Mouse (Mus musculus) C2C12 (cell line): ENCODE results near the gene Tcp11l2. TPM values are rescaled to one million over a fixed set of nuclear protein-coding genes. Genes with fewer than 3 reads are reported as not detected.

Experiments used
- H3K27me3 ChIP-seq: one replicate; pipeline ENCODE4 v1.6.1; 2011; ENCODE audit not compliant: control insufficient read depth, insufficient read depth, insufficient read length
- H3K36me3 ChIP-seq: one replicate; pipeline ENCODE4 v1.6.1; 2011; ENCODE audit not compliant: control insufficient read depth, insufficient read depth
- H3K4me3 ChIP-seq: one replicate; pipeline ENCODE4 v1.5.1; 2011; ENCODE audit warnings: mild to moderate bottlenecking, control low read depth; ENCODE audit not compliant: poor library complexity, insufficient read depth, severe bottlenecking
- H3K79me2 ChIP-seq: one replicate; pipeline ENCODE4 v1.6.1; 2011; ENCODE audit not compliant: control insufficient read depth, insufficient read depth
- H3K79me3 ChIP-seq: one replicate; pipeline ENCODE4 v1.6.1; 2011; ENCODE audit warnings: low read depth, control low read depth
- H3ac ChIP-seq: one replicate; pipeline ENCODE3; 2011; ENCODE audit warnings: low read depth; ENCODE audit not compliant: control insufficient read depth, insufficient read length
- CEBPB ChIP-seq: IDR thresholded peaks from one replicate; pipeline ENCODE4 v1.6.1; 2011; ENCODE audit warnings: low read depth, mild to moderate bottlenecking, control low read depth, moderate library complexity
- CTCF ChIP-seq: IDR thresholded peaks from one replicate; pipeline ENCODE4 v1.5.1; 2011; ENCODE audit not compliant: control insufficient read depth, insufficient read depth, insufficient read length
- FOSL1 ChIP-seq: IDR thresholded peaks from one replicate; pipeline ENCODE4 v1.8.0; 2011; ENCODE audit warnings: mild to moderate bottlenecking, low read length; ENCODE audit not compliant: poor library complexity, insufficient read depth, severe bottlenecking
- MAX ChIP-seq: IDR thresholded peaks from one replicate; pipeline ENCODE4 v1.6.1; 2011; ENCODE audit warnings: mild to moderate bottlenecking, control low read depth
- MYOD1 ChIP-seq: IDR thresholded peaks from one replicate; pipeline ENCODE4 v1.6.1; 2011; ENCODE audit warnings: low read depth; ENCODE audit not compliant: control insufficient read depth, insufficient read length
- MYOG ChIP-seq: IDR thresholded peaks from one replicate; pipeline ENCODE4 v1.6.1; 2011; ENCODE audit not compliant: control insufficient read depth, insufficient read length; ENCODE audit errors: extremely low read depth
- USF1 ChIP-seq: IDR thresholded peaks from one replicate; pipeline ENCODE4 v1.6.1; 2011; ENCODE audit warnings: low read depth, mild to moderate bottlenecking, control low read depth, moderate library complexity
- polyA plus RNA-seq: library from polyadenylated mRNA; unstranded; fragments of >200 nt; fragmentation: generic; extraction: Trizol; gene quantifications from one replicate; pipeline ENCODE4 v1.2.1, GENCODE M21; 2012; ENCODE audit warnings: missing spikeins

The Tcp11l2 gene
- polyA plus RNA-seq, 1 experiment, result 0.91 TPM

- Histone ChIP-seq H3K79me3 (no peaks in the 10 kb centered on the region), H3K79me2 (no peaks in the 10 kb centered on the region), H3K4me3 (no peak overlapping the region), H3ac (no peak overlapping the region), H3K36me3 (no peaks in the 10 kb centered on the region), H3K27me3 (peaks cover 15% of the 10 kb centered on the region)
- TF ChIP-seq MAX (no peak), MYOG (no peak)
Observed at GRCm38 (mm10) chr10:84604335-84604734, 27.9 kb downstream of the Tcp11l2 start.

- peaks cover 15% of the 10 kb centered on the region for H3K27me3 ChIP-seq
- TF ChIP-seq MYOD1, result no peak
- no peak for TF ChIP-seq FOSL1
- no peak for TF ChIP-seq CTCF
- no peak for TF ChIP-seq MAX
- TF ChIP-seq CEBPB, result no peak
- TF ChIP-seq MYOG, result no peak
- TF ChIP-seq USF1, result no peak
- no peaks in the 10 kb centered on the region for H3K79me3 ChIP-seq
- no peaks in the 10 kb centered on the region for H3K79me2 ChIP-seq
- H3K4me3 ChIP-seq, result no peak overlapping the region
- no peaks in the 10 kb centered on the region for H3K36me3 ChIP-seq
- no peak overlapping the region for H3ac ChIP-seq
Observed at GRCm38 (mm10) chr10:84608361-84608760, 31.9 kb downstream of the Tcp11l2 start.

- Histone ChIP-seq H3K4me3 (no peak overlapping the region), H3K79me3 (no peaks in the 10 kb centered on the region), H3K36me3 (no peaks in the 10 kb centered on the region), H3ac (no peak overlapping the region), H3K79me2 (no peaks in the 10 kb centered on the region), H3K27me3 (peaks cover 8% of the 10 kb centered on the region)
- TF ChIP-seq CEBPB (no peak), CTCF (no peak), MAX (no peak), FOSL1 (no peak), MYOD1 (no peak), MYOG (no peak), USF1 (no peak)
Observed at GRCm38 (mm10) chr10:84610324-84610723, 33.9 kb downstream of the Tcp11l2 start.

- no peak overlapping the region for H3ac ChIP-seq
- no peaks in the 10 kb centered on the region for H3K79me2 ChIP-seq
- H3K27me3 ChIP-seq, result peaks cover 5% of the 10 kb centered on the region
- H3K36me3 ChIP-seq, result no peaks in the 10 kb centered on the region
- H3K79me3 ChIP-seq, result no peaks in the 10 kb centered on the region
- H3K4me3 ChIP-seq, result no peak overlapping the region
- TF ChIP-seq MAX, result no peak
- TF ChIP-seq USF1, result no peak
- TF ChIP-seq CTCF, result no peak
- TF ChIP-seq MYOG, result no peak
- no peak for TF ChIP-seq CEBPB
- TF ChIP-seq MYOD1, result no peak
- TF ChIP-seq FOSL1, result no peak
Observed at GRCm38 (mm10) chr10:84610783-84611182, 34.4 kb downstream of the Tcp11l2 start.

- no peaks in the 10 kb centered on the region for H3K79me3 ChIP-seq
- H3ac ChIP-seq, result no peak overlapping the region
- TF ChIP-seq FOSL1, result no peak
- no peak for TF ChIP-seq USF1
- no peak for TF ChIP-seq MYOG
- no peak for TF ChIP-seq MAX
- no peak for TF ChIP-seq MYOD1
- TF ChIP-seq CEBPB, result no peak
- TF ChIP-seq CTCF, result no peak
- no peaks in the 10 kb centered on the region for H3K36me3 ChIP-seq
- no peak overlapping the region for H3K4me3 ChIP-seq
- H3K27me3 ChIP-seq, result no peaks in the 10 kb centered on the region
- H3K79me2 ChIP-seq, result no peaks in the 10 kb centered on the region
Observed at GRCm38 (mm10) chr10:84611664-84612063, 35.2 kb downstream of the Tcp11l2 start.

- H3ac ChIP-seq, result no peak overlapping the region
- no peaks in the 10 kb centered on the region for H3K79me2 ChIP-seq
- no peak for TF ChIP-seq MYOD1
- TF ChIP-seq CEBPB, result no peak
- TF ChIP-seq CTCF, result no peak
- no peak for TF ChIP-seq FOSL1
- no peak for TF ChIP-seq MAX
- TF ChIP-seq MYOG, result no peak
- no peak for TF ChIP-seq USF1
- no peaks in the 10 kb centered on the region for H3K36me3 ChIP-seq
- no peak overlapping the region for H3K4me3 ChIP-seq
- H3K27me3 ChIP-seq, result no peaks in the 10 kb centered on the region
- H3K79me3 ChIP-seq, result no peaks in the 10 kb centered on the region
Observed at GRCm38 (mm10) chr10:84612281-84612680, 35.9 kb downstream of the Tcp11l2 start.
